Mouse (Mus musculus) layer of hippocampus, postnatal 14 days (tissue): Measurements from ENCODE around the gene Gstp3. TPM values are rescaled to one million over a fixed set of nuclear protein-coding genes. Genes with fewer than 3 reads are reported as not detected.
"Not testable (repeated sequence)": the region's sequence is repeated elsewhere in the genome, so short reads cannot be mapped to it uniquely, and the experiment has no call there.

ENCODE experiments used
- DNase-seq, 2 experiments: peaks; one replicate each; pipeline ENCODE4 v3.0.0; 2021 to 2022; ENCODE audit warnings: low spot score in 2 of 2, mixed read lengths in 1 of 2
- total RNA-seq, 2 experiments: library from RNA; stranded (reverse); gene quantifications; 2 replicates each; pipeline ENCODE4 v1.2.3; 2021

The Gstp3 gene
- total RNA-seq, 2 experiments from 2014 or later, result not detected

DNA sequence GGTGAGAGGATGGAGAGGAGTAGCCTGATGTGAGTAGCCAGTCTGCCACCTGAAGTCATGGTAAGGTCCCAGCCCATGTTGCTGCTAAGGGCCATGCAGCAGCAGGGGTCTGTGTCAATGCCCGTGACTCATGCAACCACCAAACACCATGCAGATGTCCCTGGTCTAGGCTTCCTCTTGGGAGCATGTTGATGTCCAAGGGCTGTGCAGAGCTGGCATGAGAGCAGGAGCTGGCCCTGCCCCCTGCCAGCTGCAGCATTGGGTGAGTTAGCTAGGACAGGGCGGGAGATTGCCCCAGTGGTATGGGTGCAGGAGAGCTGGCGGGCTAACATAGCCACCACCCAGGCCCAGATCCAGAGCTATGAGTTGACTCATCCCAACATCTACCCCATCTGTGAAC, 31.1 kb upstream of the Gstp3 start:
- no peak for DNase-seq

DNA sequence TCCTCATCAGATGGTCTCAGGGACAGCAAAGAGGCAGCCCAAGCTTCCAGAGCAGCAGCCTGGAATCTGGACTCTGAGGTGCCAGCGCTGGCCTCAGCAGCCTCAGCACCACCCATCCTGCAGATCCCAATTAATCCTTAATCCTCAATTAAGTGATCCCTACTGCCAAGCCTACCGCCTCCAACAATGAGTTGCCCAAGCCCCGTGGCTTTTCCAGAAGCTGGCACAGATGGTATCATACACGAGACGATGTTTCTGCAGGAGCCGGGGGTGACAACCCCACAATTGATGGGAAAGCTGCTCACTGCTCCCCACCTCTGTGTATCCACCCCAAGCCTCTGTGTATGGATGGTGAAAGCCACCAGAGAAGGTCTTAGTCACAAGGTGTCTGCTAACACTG, 29.8 kb upstream of the Gstp3 start:
- no peak for DNase-seq

- no peak for DNase-seq
Observed at GRCm38 (mm10) chr19:4088146-4088545, 28.8 kb upstream of the Gstp3 start.

DNA sequence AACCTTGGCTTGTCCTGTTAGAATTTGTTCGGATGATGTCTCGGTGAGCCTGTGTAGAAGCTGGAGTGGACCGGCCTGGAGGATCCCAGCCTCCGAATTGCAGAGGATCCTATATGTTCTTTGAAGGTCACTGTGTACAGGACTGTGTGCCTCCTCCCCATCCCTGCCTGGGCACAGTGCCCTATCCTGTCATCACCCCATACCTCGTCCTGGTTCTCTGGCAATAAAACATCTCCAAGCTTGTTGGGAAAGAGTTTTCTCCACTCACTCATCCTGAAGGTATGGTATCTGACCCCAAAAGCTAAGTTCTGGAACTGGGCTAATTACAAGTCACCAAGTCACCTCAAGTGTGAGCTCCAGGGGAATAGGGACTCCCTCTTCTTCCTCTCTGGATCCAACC, 27.7 kb upstream of the Gstp3 start:
- no peak for DNase-seq

DNA sequence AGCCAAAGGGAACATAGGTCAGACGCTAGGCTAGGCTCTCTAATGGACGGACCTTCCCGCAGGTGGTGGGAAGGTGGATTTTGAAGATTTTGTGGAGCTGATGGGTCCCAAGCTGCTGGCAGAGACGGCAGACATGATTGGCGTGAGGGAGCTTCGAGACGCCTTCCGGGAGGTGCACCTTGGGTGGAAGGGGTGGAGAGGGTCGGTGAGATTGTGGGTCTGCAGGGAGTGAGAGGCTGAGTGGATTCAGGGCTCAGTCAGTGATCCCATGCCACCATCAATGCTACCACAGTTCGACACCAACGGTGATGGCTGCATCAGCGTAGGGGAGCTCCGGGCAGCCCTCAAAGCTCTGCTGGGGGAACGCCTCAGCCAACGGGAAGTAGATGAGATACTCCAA, 26.8 kb upstream of the Gstp3 start:
- DNase-seq, result no peak

DNA sequence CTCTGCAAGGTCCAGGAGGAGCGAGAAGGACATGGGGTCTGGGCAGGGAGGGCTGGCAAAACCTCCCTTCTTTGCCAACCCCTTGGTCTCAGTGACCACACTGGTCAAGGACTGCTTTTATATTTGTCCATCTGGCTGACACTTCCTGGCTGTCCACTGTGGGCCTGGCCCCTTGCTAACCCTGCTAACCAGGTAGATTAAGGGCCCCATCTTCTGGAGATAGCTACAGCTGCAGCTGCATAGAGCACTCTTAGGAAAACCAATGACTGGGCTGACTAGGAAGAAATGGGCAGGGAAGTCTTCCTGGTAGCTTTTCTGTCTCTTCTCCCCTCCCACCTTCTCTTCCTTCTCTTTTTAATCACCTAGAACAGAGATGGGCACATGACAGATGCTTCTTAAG, 25.6 kb upstream of the Gstp3 start:
- DNase-seq, result no peak

- DNase-seq, result no peak
Observed at GRCm38 (mm10) chr19:4083826-4084225, 24.5 kb upstream of the Gstp3 start.

- DNase-seq, result no peak
Observed at GRCm38 (mm10) chr19:4083316-4083715, 23.9 kb upstream of the Gstp3 start.

- no peak for DNase-seq
Observed at GRCm38 (mm10) chr19:4082219-4082965, 23.0 kb upstream of the Gstp3 start.

DNA sequence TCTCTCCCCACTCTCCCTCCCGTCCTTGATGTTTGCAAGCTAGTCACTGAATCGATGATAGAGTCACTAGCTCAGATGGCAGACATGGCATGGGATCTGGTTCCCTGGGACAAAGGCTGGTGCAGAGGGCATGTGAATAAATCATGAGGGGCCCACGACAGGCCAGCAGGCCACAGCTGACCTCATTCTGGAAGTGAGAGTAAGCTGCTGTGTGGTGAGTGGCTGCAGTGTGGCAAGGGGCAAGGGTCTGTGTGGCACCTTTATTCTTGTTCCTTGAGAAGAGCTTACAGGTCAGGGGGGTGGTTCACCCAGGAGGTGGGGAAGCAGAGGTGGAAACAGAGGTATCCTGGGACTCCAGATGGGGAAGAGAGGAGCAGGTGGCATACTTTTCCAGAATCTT, 22.0 kb upstream of the Gstp3 start, which contains the start of gene Cabp2:
TSS of gene Cabp2 (plus strand) at position 185 of the 400 bp plus-strand sequence.
- DNase-seq, result no peak

DNA sequence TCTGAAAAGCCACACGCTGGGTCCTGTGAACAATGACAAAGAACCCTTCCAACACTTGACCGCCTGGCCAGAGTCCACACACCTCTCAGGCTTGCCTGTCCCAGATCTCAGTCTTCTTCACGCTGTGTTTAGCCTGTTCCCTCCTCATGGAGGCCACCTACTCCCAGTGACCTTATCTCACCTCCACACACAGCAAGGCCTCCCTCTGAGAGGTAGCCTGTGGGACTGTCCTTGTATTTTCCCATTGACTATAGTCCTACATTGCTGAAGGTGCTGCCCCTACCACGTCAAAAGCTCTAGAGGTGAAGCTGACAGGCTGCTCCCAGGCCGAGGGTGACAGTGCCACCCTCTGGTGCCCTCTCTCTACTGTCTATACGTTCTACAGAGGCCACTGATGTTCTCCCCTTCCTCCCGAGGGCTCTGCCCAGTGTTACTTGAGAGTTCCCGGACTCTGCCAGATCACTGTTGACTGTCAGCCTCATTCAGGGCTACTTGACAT, 21.2 kb upstream of the Gstp3 start:
- DNase-seq, result no peak

DNA sequence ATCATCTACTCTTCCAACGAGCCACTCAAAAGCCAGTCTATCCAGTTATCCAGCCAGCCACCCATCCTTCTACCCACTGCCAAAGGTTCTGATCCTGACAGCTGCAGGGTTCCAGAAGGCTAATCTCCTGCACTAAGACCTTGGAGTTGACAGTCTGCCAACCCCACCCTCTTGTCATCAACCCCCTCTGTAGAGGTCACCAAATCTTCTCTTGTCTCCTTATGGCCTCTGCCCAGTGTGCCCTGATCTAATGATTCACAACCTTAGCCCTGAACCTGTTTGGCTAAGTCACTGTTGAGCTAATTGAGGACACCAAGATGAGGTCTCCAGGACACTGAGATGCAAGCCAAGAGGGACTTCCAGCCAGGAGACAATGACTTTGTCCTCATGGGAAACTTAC, 20.2 kb upstream of the Gstp3 start:
- DNase-seq, result no peak

DNA sequence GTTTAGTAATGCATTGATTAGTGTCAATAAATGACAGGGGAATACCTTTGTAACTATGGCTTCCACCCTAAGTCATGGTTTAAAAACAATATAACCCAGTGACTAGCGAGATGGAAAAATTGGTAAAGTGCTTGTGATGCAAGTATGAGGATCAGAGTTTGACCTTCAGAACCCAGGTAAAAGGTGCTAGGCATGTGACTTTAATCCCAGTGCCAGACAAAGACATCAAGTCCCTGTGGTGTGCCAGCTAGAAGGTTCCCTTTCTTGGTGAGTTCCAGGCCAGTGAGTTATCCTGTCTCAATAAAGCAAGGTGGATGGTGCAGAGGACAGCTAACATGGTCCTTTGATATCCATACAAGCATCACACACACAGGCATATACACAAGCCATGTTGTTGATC, 16.2 kb upstream of the Gstp3 start:
- DNase-seq, result no peak

DNA sequence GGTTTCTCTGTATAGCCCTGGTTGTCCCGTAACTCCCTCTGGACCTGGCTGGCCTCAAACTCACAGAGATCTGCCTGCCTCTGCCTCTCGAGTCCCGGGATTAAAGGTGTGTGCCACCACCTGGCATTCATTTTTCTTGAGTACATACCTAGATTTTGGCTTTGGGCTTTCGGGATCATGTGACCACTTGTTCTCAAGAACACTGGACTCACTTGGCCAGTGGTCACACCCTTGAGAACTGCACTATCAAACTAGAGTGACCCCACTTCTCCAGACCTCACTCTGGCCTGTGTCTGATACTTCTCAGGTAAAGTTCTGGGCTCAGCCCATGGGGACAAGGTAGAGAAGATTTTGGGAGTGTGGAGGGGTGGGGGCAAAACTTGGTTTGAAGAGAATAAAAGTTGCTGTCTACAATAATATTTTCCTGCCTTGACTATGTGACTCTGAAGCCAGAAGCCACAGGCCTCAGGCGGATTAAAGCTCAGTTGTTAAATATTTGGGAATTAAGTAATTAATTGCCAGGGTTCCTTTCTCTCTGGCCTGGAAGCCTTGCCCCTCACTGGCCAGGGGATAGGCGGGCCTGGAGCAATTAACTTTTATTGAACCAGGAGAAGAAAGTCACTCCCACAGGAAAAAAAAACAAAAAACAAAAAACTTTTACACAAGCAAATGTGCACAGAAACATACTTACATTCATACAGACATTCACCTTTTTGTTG, 13.5 kb upstream of the Gstp3 start:
- no peak for DNase-seq

DNA sequence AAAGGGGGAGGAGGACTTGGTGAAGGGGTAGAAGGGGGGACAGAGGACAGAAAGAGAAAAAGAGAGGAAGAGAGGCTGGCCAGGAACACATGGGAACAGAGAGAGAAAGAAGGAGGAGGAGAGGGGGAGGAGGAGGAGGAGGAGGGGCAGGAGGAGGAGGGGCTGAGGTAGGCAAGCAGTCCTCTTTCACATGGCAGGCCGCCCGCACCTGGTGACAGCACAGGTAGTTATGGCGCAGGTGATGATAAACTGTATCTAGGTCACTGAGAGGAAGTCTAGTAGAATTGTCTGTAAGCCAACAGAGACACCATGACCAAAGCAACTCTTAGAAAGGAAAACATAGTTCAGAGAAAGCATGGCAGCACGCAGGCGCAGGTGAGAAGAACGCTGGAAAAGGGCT, 12.0 kb upstream of the Gstp3 start:
- no peak for DNase-seq

DNA sequence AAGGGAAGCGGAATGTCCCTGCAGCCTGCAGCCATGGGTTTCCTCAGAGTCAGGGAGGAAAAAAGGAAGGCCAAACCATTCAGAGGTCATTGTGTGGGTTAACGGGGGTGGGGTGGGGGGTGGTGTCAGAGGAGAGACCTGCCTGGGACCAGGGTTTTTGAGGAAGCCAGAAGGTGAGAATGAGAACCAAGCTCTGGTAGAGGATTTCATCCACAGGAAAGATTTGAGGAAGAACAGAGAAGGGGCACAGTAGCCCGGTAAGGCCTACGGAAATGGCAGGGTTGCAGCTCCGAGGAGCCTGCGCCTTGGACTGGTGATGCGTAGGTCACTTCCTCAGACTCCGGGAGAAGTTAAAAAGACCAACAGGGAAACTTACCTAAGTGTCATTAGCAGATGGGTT, 11.4 kb upstream of the Gstp3 start:
- no peak for DNase-seq

- DNase-seq, result no peak
Observed at GRCm38 (mm10) chr19:4070311-4070710, 10.9 kb upstream of the Gstp3 start.

- no peak for DNase-seq
Observed at GRCm38 (mm10) chr19:4068717-4069410, 9.5 kb upstream of the Gstp3 start.

- not testable (repeated sequence) for DNase-seq
Observed at GRCm38 (mm10) chr19:4068242-4068641, 8.9 kb upstream of the Gstp3 start.

GRCm38 (mm10) chr19:4066877-4067276, 7.5 kb upstream of the Gstp3 start:
- no peak for DNase-seq

DNA sequence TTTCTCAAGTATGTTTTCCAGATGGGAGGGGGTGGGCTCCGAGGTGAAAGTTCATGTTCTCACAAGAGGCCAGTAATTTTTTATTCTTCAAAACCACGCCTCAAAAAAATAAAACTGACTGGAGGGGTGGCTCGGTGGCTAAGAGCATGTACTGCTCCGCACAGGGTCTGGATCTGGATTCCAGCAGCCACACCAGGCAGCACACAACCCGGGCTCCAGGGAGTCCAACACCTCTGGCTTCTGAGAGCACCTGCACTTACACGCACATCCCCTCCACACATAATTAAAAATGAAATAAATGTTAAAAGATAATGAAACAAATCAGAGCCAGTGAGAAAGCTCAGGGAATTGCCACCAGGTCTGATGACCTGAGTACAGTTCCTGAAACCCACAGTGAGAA, 6.9 kb upstream of the Gstp3 start:
- no peak for DNase-seq

DNA sequence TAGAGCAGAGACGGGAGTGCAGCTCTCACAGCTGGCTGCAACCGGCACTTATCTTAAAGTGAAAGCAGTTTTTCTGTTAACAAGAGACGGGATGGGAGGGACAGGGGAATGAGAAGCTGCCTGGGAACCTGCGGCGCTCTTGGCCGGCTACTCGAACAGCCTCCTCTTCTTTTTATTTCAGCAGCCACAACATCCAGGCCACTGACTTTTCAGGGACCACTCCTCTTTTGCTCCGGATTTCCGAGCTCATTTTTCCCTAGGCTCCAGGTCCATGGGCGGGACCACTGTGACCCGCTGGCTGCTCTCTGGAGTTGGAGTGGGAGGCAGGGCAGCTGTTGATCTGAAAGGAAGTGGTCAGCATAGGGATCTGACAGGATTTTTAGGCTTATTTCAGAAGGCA, 5.1 kb upstream of the Gstp3 start:
- DNase-seq, result not testable (repeated sequence)
